Mouse (Mus musculus): ENCODE data around the gene Synrg. TPM values are rescaled to one million over a fixed set of nuclear protein-coding genes. Genes with fewer than 3 reads are reported as not detected.

Gene Synrg
- polyA plus RNA-seq, 1 experiment from 2014 or later, result 21.5 TPM

DNA sequence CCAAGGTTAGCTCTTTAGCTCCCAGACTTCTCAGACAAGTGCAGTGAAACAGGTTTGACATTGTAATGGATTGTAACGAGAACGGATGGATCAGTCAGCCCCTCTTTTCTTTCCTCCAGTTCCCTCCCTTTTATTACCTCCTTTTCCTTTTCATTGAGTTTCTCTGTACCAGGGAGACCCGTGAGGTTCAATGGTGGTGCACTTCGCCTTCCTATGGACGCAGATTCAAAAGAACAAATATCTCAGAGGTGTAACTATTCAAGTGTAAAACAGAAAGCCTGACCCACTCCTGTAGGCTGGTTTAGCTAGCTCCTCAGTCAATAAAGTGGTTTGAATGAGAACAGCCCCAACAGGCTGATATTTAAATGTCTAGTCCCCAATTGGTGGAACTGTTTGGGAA is 117.7 kb downstream of the Synrg start:
- no peaks in the 10 kb centered on the region for H3K27me3 ChIP-seq (ENCODE audit: control insufficient read depth, insufficient read depth, low read length)
- H3K4me2 ChIP-seq (replicated peaks; ENCODE audit: low read depth, low read length), result no peak overlapping the region
- no peak for DNase-seq (ENCODE audit: low spot score)
- H3K4me3 ChIP-seq (ENCODE audit: low read depth, low read length), result no peak overlapping the region
- no peak overlapping the region for H3K27ac ChIP-seq (ENCODE audit: low read depth, low read length)
- no peak for ATAC-seq (ENCODE audit: low FRiP score)
- 90% methylated on average over 5 of the region's 5 CpGs for WGBS
- no peaks in the 10 kb centered on the region for H3K9me3 ChIP-seq (ENCODE audit: control insufficient read depth, low read length)
- no peak overlapping the region for H3K9ac ChIP-seq (ENCODE audit: low read depth, low read length)
- no peaks in the 10 kb centered on the region for H3K36me3 ChIP-seq (ENCODE audit: control insufficient read depth, insufficient read depth, low read length)
- H3K4me1 ChIP-seq (replicated peaks; ENCODE audit: control insufficient read depth, insufficient read depth, low read length), result no peaks in the 10 kb centered on the region

DNA sequence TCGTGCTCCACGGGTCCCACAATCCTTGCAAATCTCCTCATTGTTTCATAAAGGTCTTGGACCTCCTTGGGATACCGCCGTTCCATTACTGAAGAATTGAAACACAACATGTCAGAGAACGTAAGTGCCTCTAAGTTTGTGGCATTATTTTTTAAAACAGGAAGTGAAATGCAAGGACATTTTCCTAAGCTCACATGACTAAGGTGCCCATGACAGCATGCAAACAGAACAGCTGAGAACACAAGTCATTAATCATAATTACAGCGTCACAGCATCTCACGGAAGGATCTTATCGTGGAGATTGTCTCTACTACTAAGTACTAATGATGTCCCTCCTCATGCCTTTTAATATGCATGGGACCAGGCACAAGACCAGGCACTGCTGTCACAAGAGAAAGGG is 126.3 kb downstream of the Synrg start:
- Histone ChIP-seq H3K36me3 (ENCODE audit: control insufficient read depth, insufficient read depth, low read length) (no peaks in the 10 kb centered on the region; the same call in 1 of the 2 replicates), H3K27me3 (ENCODE audit: control insufficient read depth, insufficient read depth, low read length) (no peaks in the 10 kb centered on the region), H3K9ac (ENCODE audit: low read depth, low read length) (no peak overlapping the region), H3K27ac (ENCODE audit: low read depth, low read length) (no peak overlapping the region), H3K4me1 (replicated peaks; ENCODE audit: control insufficient read depth, insufficient read depth, low read length) (no peaks in the 10 kb centered on the region), H3K4me3 (ENCODE audit: low read depth, low read length) (no peak overlapping the region), H3K9me3 (ENCODE audit: control insufficient read depth, low read length) (no peaks in the 10 kb centered on the region), H3K4me2 (replicated peaks; ENCODE audit: low read depth, low read length) (no peak overlapping the region)
- 89% methylated on average over 8 of the region's 8 CpGs for WGBS
- no peak for DNase-seq (ENCODE audit: low spot score)
- ATAC-seq (ENCODE audit: low FRiP score), result no peak

Other genes with a start within 250 kb of the Synrg start
- not detected in 2 replicates for gene Wfdc21, start 217.5 kb upstream of the Synrg start, polyA plus RNA-seq (2014; fragmentation: Nextera tagmentation; extraction: Ambion mirVana)
- gene Heatr6, start 210.7 kb upstream of the Synrg start, polyA plus RNA-seq (2014; fragmentation: Nextera tagmentation; extraction: Ambion mirVana), result 27.3 and 32.8 TPM in 2 replicates
- 0.32 TPM in 1 of 2 replicates, not detected in the other for gene Hnf1b, start 114.4 kb upstream of the Synrg start, polyA plus RNA-seq (2014; fragmentation: Nextera tagmentation; extraction: Ambion mirVana)
- 46.8 and 47.4 TPM in 2 replicates for gene Ddx52, start 22.4 kb upstream of the Synrg start, polyA plus RNA-seq (2014; fragmentation: Nextera tagmentation; extraction: Ambion mirVana)
- gene Dusp14, start 104.8 kb downstream of the Synrg start, polyA plus RNA-seq (2014; fragmentation: Nextera tagmentation; extraction: Ambion mirVana), result 13.7 and 14.8 TPM in 2 replicates
- 32.7 and 34.7 TPM in 2 replicates for gene Tada2a, start 165.2 kb downstream of the Synrg start, polyA plus RNA-seq (2014; fragmentation: Nextera tagmentation; extraction: Ambion mirVana)
- gene Acaca, start 165.2 kb downstream of the Synrg start, polyA plus RNA-seq (2014; fragmentation: Nextera tagmentation; extraction: Ambion mirVana), result 31.1 and 35.3 TPM in 2 replicates
- gene Gm11437, start 203.0 kb downstream of the Synrg start, polyA plus RNA-seq (2014; fragmentation: Nextera tagmentation; extraction: Ambion mirVana), result not detected in 2 replicates

All from hindbrain, embryonic 11.5 days (tissue).